Comparison of ENCODE assay signal across 10 mouse cellular contexts in the genomic region with DNA sequence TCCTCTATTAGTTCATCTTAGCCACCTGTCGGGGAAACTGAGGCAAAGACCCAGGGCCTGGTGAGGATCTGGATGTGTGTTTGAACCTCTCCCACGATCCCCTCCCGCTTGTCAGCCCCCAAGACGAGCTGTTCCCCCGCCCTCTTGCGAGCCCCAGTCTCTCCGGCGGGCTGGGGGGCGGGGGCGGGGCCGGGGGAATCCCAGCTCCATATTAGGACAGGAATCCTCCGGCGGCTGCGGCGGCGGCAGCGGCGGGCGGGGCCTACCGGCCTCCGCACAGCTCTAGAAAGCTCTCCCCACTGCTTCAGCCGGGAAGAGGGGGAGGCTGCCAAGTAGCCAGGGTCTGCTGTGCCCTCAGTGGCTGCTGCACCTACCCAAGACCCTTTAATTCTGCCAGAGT. TPM values are rescaled to one million over a fixed set of nuclear protein-coding genes. Genes with fewer than 3 reads are reported as not detected.
DNase-seq lines count a peak whose midpoint lies in the region; ATAC-seq and TF ChIP-seq lines count a peak whose summit lies in the region.
"Had no signal": no experiment of that assay in that cellular context is flagged by ENCODE, and none has a peak within 500 bp of the region (broad histone marks: within the 10 kb centered on the region; RNA-seq: fewer than 3 reads in every experiment).

No protein-coding gene starts in this region.

- ATAC-seq in heart, postnatal 0 days (ENCODE audit: insufficient read depth, low read depth) = no peak
- ATAC-seq in hindbrain, embryonic 16.5 days = no peak

- H3K4me1 ChIP-seq in heart, postnatal 0 days (ENCODE audit: control insufficient read depth, insufficient read depth) = peaks cover 6% of the 10 kb centered on the region; the same call in 1 of the 2 replicates
- peaks cover 40% of the 10 kb centered on the region for H3K4me1 ChIP-seq in hindbrain, embryonic 16.5 days (ENCODE audit: control insufficient read depth, insufficient read depth, low read depth, low read length)
- H3K4me1 ChIP-seq in olfactory bulb, adult 2 months (ENCODE audit: control insufficient read depth, insufficient read depth, low read length) = peaks cover 51% of the 10 kb centered on the region

- peak overlapping the region; percentile 26 for H3K4me2 ChIP-seq in heart, postnatal 0 days (ENCODE audit: low read depth, low read length)
- peak overlapping the region; percentile 81 for H3K4me2 ChIP-seq in hindbrain, embryonic 16.5 days (ENCODE audit: low read length)
- H3K4me2 ChIP-seq: limb, embryonic 15.5 days had no signal

- WGBS in heart, postnatal 0 days = 3% methylated on average over 21 of the region's 22 CpGs
- 3% methylated on average over 12 of the region's 22 CpGs for WGBS in hindbrain, embryonic 16.5 days
- 1% methylated on average over 20 of the region's 22 CpGs for WGBS in olfactory bulb, adult 2 months

- intact Hi-C loops in heart, postnatal 25 days (cut with DNase I) = loop anchor here (10.0 kb wide), 1 partner anchor 366 kb away; the partner anchor contains the start of gene Rce1
- intact Hi-C loops in gastrocnemius, postnatal 36 days (cut with DNase I) = no loop called here

- TF ChIP-seq POLR2A in olfactory bulb, adult 2 months (IDR thresholded peaks at IDR 0.05; ENCODE audit: insufficient read depth, low read depth, low read length) = no peak

- H3K4me3 ChIP-seq in heart, postnatal 0 days (ENCODE audit: low read depth, low read length) = peak overlapping the region; percentile 5; the same call in 1 of the 2 replicates
- H3K4me3 ChIP-seq in hindbrain, embryonic 16.5 days (ENCODE audit: low read length) = peak overlapping the region; percentile 56
- H3K4me3 ChIP-seq in olfactory bulb, adult 2 months (ENCODE audit: insufficient read depth, low read depth, low read length) = peak overlapping the region; percentile 35; the same call in 1 of the 2 replicates
- H3K4me3 ChIP-seq: limb, embryonic 15.5 days had no signal

- H3K27me3 ChIP-seq in heart, postnatal 0 days (ENCODE audit: control insufficient read depth, insufficient read depth, low read length) = peaks cover 25% of the 10 kb centered on the region
- H3K27me3 ChIP-seq in hindbrain, embryonic 16.5 days (replicated peaks; ENCODE audit: control insufficient read depth, insufficient read depth, low read length) = peaks cover 18% of the 10 kb centered on the region

- no peak for DNase-seq in heart, postnatal 0 days (ENCODE audit: low spot score)
- DNase-seq in heart, postnatal 25 days (ENCODE audit: low spot score) = no peak
- peak; percentile 30 to 35 for DNase-seq in cerebellum, postnatal 36 days
- DNase-seq in MN1 (ENCODE audit: low spot score) = no peak
- DNase-seq in gastrocnemius, postnatal 36 days = no peak
- DNase-seq in kidney, adult 9 months = no peak

- no peak overlapping the region for H3K27ac ChIP-seq in heart, postnatal 0 days (ENCODE audit: low read depth)
- H3K27ac ChIP-seq in hindbrain, embryonic 16.5 days (ENCODE audit: low read depth, low read length) = peak overlapping the region; percentile 78; the same call in 1 of the 2 replicates
- H3K27ac ChIP-seq in olfactory bulb, adult 2 months (ENCODE audit: insufficient read depth, low read depth, low read length) = peak overlapping the region; percentile 95
- H3K27ac ChIP-seq: limb, embryonic 15.5 days had no signal

- no peaks in the 10 kb centered on the region for H3K9me3 ChIP-seq in heart, postnatal 0 days (replicated peaks; ENCODE audit: control insufficient read depth, low read length)
- no peaks in the 10 kb centered on the region for H3K9me3 ChIP-seq in hindbrain, embryonic 16.5 days (ENCODE audit: control insufficient read depth, low read length)
- H3K9me3 ChIP-seq: limb, embryonic 15.5 days had no signal

- H3K36me3 ChIP-seq in heart, postnatal 0 days (replicated peaks; ENCODE audit: control insufficient read depth, insufficient read depth, low read length) = no peaks in the 10 kb centered on the region
- H3K36me3 ChIP-seq in hindbrain, embryonic 16.5 days (ENCODE audit: control insufficient read depth, insufficient read depth, low read length) = no peaks in the 10 kb centered on the region
- H3K36me3 ChIP-seq: G1E; limb, embryonic 15.5 days had no signal

- no peak for TF ChIP-seq CTCF in heart, postnatal 0 days (IDR thresholded peaks at IDR 0.05; ENCODE audit: low read depth)
- no peak for TF ChIP-seq CTCF in olfactory bulb, adult 2 months (IDR thresholded peaks at IDR 0.05; ENCODE audit: insufficient read depth, low read depth, low read length)

- H3K9ac ChIP-seq in heart, postnatal 0 days (replicated peaks; ENCODE audit: low read depth, low read length) = no peak overlapping the region
- peak overlapping the region; percentile 55; the same call in 1 of the 2 replicates for H3K9ac ChIP-seq in hindbrain, embryonic 16.5 days (ENCODE audit: low read depth, low read length)
- H3K9ac ChIP-seq: limb, embryonic 15.5 days had no signal

- no peak for TF ChIP-seq EP300 in heart, postnatal 0 days (IDR thresholded peaks at IDR 0.05; ENCODE audit: low read depth)

RNA-seq across cellular contexts. Expression of gene Npas4, which starts 0.6 kb away (rescaled TPM):
- total RNA-seq in heart, postnatal 0 days (2014; rRNA removed; ENCODE audit: low replicate concordance) = 0.15 TPM in 1 of 2 replicates, not detected in the other
- 0.03 TPM in 1 of 2 replicates, not detected in the other for polyA plus RNA-seq in heart, postnatal 0 days (2015; fragmentation: Nextera tagmentation; extraction: Ambion mirVana)
- under 1 TPM in 1 of 2 experiments, not detected in 1; 0.06 TPM for total RNA-seq in heart, postnatal 25 days (2021)
- 0.41 and 0.47 TPM in 2 replicates for polyA plus RNA-seq in hindbrain, embryonic 16.5 days (2015; fragmentation: Nextera tagmentation; extraction: Ambion mirVana)
- not detected in 2 replicates for polyA plus RNA-seq in olfactory bulb, adult 2 months (2012; ENCODE audit: insufficient read depth, insufficient read length, low replicate concordance, missing spikeins)
- total RNA-seq in gastrocnemius, postnatal 36 days (2021) = under 1 TPM in 1 of 2 experiments, not detected in 1; 0.07 TPM
- polyA plus RNA-seq: G1E; limb, embryonic 15.5 days had no signal

RNA-seq across cellular contexts. Expression of gene Mrpl11, which starts 28.8 kb away (rescaled TPM):
- total RNA-seq in heart, postnatal 0 days (2014; rRNA removed; ENCODE audit: low replicate concordance) = 35.0 and 61.4 TPM in 2 replicates
- polyA plus RNA-seq in heart, postnatal 0 days (2015; fragmentation: Nextera tagmentation; extraction: Ambion mirVana) = 128 and 131 TPM in 2 replicates
- 10 to 100 TPM; 70.9 to 73.2 TPM for total RNA-seq in heart, postnatal 25 days (2021)
- polyA plus RNA-seq in hindbrain, embryonic 16.5 days (2015; fragmentation: Nextera tagmentation; extraction: Ambion mirVana) = 91.6 and 106 TPM in 2 replicates
- polyA plus RNA-seq in olfactory bulb, adult 2 months (2012; ENCODE audit: insufficient read depth, insufficient read length, low replicate concordance, missing spikeins) = not detected in 2 replicates
- 10 to 100 TPM; 56.3 to 58.7 TPM for total RNA-seq in gastrocnemius, postnatal 36 days (2021)

RNA-seq across cellular contexts. Expression of gene Slc29a2, which starts 32.9 kb away (rescaled TPM):
- total RNA-seq in heart, postnatal 0 days (2014; rRNA removed; ENCODE audit: low replicate concordance) = 13.8 and 17.3 TPM in 2 replicates
- polyA plus RNA-seq in heart, postnatal 0 days (2015; fragmentation: Nextera tagmentation; extraction: Ambion mirVana) = 11.5 and 11.7 TPM in 2 replicates
- 10 to 100 TPM; 12.2 to 13.3 TPM for total RNA-seq in heart, postnatal 25 days (2021)
- polyA plus RNA-seq in hindbrain, embryonic 16.5 days (2015; fragmentation: Nextera tagmentation; extraction: Ambion mirVana) = 15.0 and 16.6 TPM in 2 replicates
- polyA plus RNA-seq in olfactory bulb, adult 2 months (2012; ENCODE audit: insufficient read depth, insufficient read length, low replicate concordance, missing spikeins) = not detected in 2 replicates
- total RNA-seq in gastrocnemius, postnatal 36 days (2021) = 1 to 10 TPM; 5.9 to 6.9 TPM

RNA-seq across cellular contexts. Expression of gene Peli3, which starts 47.8 kb away (rescaled TPM):
- 0.76 TPM in 1 of 2 replicates, not detected in the other for total RNA-seq in heart, postnatal 0 days (2014; rRNA removed; ENCODE audit: low replicate concordance)
- polyA plus RNA-seq in heart, postnatal 0 days (2015; fragmentation: Nextera tagmentation; extraction: Ambion mirVana) = 0.27 and 0.31 TPM in 2 replicates
- total RNA-seq in heart, postnatal 25 days (2021) = 1 to 10 TPM; 1.0 to 1.3 TPM
- polyA plus RNA-seq in hindbrain, embryonic 16.5 days (2015; fragmentation: Nextera tagmentation; extraction: Ambion mirVana) = 13.5 and 14.6 TPM in 2 replicates
- polyA plus RNA-seq in olfactory bulb, adult 2 months (2012; ENCODE audit: insufficient read depth, insufficient read length, low replicate concordance, missing spikeins) = not detected in 2 replicates
- 1 to 10 TPM; 1.3 to 1.4 TPM for total RNA-seq in gastrocnemius, postnatal 36 days (2021)
- polyA plus RNA-seq: G1E had no signal

RNA-seq across cellular contexts. Expression of gene B4gat1, which starts 47.9 kb away (rescaled TPM):
- 46.2 and 58.3 TPM in 2 replicates for total RNA-seq in heart, postnatal 0 days (2014; rRNA removed; ENCODE audit: low replicate concordance)
- polyA plus RNA-seq in heart, postnatal 0 days (2015; fragmentation: Nextera tagmentation; extraction: Ambion mirVana) = 47.4 and 48.2 TPM in 2 replicates
- total RNA-seq in heart, postnatal 25 days (2021) = 10 to 100 TPM; 47.0 to 47.3 TPM
- 116 and 133 TPM in 2 replicates for polyA plus RNA-seq in hindbrain, embryonic 16.5 days (2015; fragmentation: Nextera tagmentation; extraction: Ambion mirVana)
- polyA plus RNA-seq in olfactory bulb, adult 2 months (2012; ENCODE audit: insufficient read depth, insufficient read length, low replicate concordance, missing spikeins) = not detected in 2 replicates
- 10 to 100 TPM; 20.5 to 20.8 TPM for total RNA-seq in gastrocnemius, postnatal 36 days (2021)

Comparison
In these comparisons a context has a peak if more than half of its experiments do, and no peak if none do; other contexts are left out.
1. DNase-seq: peak in cerebellum, postnatal 36 days (2 of 2); none in heart, postnatal 0 days (single experiment), heart, postnatal 25 days (single experiment), MN1 (single experiment), gastrocnemius, postnatal 36 days (0 of 2) and kidney, adult 9 months (single experiment).
2. H3K4me3 ChIP-seq: peak in every context shown above with its lines; median percentile 56 in hindbrain, embryonic 16.5 days; 35 in olfactory bulb, adult 2 months; 5 in heart, postnatal 0 days.